Mouse (Mus musculus) c-Kit-negative CD71-positive TER-119-positive erythroid progenitor cells, embryonic 14.5 days (primary cell): ENCODE data around the gene Smc1a.
"Not testable (repeated sequence)": the region's sequence is repeated elsewhere in the genome, so short reads cannot be mapped to it uniquely, and the experiment has no call there.

ENCODE experiments used
- DNase-seq: peaks from one replicate; pipeline ENCODE4 v3.0.0-alpha.2; 2013; ENCODE audit warnings: low read depth, low spot score

Gene Smc1a

DNA sequence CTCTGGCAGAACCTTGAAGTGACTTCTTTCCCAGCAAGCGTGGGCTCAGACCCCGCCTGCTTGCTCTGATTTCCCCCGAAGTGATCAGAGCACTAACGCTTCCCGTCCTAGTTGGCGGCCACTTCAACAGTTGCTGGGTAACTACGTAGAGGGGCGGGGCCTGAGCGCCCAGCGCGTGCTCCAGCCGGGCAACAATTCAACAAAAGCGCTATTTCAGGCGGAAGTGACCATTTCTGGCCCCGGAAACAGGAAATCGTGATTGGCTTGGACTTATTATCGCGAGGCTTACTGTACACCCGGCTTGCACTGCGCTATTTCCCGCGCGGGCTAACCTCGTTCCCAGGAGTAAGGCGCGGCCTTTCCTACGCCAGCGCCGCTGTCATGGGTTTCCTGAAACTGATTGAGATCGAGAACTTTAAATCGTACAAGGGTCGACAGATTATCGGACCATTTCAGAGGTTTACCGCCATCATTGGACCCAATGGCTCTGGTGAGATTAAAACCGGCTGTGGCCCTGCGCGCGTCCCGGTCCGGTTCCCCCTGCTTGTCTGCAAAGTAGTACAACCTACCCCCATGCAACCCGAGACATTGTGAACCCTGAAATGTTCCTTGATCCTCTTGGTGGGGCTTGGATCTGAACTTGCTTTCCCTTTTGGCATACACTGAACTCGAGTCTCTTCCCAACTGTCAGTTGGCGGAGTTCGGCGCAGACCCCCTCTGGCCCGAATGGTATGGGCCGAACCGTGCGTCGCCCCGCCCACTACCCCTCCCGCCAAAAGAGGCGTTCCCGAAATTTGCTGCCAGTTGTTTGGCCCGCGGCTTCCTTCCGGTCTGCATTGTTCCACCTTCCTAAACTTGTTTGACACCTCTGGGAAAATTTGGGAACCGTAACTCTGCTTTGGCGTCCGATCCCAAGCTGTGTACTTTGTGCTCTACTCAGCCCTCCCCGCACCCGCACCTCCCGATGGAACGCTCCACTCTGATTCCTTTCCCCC is at the start of gene Smc1a, which contains the start of gene Ribc1:
Gene Smc1a, plus strand, starts transcription at position 278 of the 995 bp plus-strand sequence.
Gene Ribc1, minus strand, starts transcription at position 145 of the 995 bp plus-strand sequence.
- DNase-seq, result peak; percentile 79

DNA sequence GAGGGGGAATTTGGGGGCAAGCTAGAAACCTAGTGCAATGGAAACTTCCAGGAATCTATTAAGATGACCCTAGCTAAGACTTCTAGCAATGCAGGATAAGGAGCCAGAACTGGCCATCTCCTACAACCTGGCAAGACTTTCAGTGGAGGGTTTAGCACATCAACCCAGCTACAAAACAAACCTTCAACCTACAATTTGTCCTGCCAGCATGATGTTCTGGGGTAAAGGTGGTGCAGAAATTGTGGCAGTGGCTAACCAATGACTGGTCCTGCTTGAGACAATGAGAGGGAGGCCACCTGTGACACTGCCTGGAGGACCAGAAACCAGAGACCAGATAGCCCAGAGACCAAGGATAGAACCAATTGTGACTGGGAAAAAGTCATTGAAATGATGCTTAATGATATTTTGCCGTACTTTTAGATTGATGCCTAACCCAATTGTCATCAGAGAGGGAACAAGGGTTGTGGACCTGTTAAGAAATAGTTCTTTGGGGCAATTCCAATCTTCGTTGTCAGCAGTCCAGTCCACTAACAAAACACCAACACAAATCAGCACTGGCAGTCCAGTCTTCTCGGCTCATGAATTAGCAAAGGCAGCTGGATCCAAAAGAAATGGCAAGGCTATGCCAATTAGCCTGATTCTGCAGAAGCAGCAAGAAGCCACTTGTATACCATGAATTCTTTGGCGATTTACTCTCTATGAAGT is 17.1 kb upstream of the Smc1a start:
- no peak for DNase-seq

DNA sequence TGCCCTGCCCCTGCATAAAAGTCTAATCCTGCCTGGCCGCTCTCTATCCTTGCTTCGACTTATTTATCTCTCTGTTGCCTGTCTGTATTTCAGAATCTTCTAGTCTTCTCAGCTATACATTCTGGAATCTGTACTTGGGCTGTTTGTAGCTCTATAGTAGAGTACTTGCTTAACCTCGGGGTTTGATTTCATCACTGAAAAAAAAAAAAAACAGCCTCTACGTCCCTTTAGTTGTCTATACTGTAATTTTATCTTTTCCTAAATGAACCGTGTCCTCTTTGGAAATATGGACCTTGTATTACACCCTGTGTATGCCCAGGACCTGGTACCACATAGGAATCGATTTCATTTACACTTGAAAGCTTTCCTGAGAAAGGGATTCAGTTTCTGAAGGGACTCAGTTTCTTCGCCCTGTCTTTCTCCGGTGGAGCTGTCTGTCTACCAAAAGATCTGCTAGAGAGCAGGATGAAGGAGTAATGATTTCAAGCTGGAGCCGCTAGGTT is 15.0 kb upstream of the Smc1a start:
- no peak for DNase-seq

DNA sequence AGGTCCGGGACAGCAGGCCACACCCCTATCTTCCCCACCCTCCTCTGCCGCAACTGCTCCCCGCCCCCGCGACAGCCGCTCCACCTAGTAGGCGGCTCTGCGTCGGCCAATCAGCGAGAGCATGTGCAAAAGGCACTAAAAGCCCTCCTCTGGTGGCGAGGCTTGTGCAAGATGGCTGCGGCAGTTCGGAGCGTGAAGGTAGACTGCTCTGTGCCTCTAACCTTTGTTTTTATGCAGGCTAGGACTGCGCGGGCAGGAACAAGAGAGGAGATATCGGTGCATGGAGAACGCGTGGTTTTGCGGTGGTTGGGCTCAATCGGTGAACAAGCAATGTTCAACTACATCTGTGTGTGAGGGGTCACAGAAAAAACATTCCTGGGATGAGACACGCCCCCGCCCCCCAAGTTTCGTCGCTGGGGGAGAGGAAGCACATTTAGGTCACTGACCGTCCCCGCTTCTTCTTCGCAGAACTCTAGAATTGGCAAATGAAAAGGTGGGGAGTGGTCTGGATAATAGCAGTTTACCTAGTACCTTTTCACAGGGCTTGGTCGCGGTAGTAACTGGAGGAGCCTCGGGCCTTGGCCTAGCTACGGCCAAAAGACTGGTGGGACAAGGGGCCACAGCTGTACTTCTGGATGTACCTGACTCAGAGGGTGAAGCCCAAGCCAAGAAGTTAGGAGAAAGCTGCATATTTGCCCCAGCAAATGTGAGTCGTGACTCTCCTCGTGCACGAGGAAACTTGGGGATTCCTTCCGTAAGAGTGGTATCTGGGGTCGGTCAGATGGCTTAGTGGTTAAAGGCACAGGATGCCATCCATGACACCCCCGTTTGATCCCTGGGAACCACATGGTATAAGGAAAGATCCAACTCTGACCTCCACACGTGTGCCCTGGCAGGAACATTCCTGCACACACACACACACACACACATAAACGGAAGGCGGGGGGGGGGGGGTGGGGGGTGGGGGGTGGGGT is 14.2 kb upstream of the Smc1a start, which contains the start of gene Hsd17b10:
Gene Hsd17b10, plus strand, starts transcription at position 109 of the 974 bp plus-strand sequence.
- DNase-seq, result peak; percentile 64

DNA sequence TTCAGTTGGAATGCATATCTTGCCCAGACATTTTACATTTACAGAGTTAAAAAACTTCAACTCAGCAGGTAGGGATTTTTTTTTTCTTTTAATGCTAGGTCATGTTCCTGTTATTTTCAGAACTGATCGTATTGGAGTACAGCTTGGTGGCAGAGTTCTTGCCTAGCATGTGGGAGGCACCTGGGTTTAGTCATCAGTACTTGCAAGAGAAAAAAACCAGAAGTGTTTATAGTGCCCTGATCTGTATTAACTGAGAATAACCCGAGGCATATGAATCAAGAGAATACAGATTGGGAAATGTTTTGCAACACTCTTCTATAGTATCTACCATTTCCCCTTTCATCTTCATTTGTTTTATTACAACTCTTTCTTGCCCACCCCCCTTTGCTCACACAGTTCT is 13.4 kb upstream of the Smc1a start:
- DNase-seq, result no peak

DNA sequence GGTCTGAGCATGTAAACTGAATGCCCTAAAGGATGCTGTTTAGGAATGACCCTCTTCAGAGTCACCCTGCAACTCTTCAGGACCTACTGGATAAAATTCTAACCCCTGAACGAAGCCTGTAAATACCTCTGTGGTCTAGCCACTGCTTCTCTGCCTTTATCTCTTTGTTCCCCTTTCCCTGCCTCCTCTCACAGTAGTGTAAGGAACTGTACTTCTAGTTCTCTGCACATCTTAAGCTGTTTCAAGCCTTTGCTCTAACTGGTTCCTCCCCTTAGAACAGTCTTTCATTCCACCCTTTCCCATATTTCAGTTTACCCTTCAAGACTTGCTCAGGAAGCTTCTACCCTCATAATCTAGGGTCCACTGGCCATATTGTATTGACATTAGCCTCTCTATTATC is 8.4 kb upstream of the Smc1a start:
- DNase-seq, result no peak

DNA sequence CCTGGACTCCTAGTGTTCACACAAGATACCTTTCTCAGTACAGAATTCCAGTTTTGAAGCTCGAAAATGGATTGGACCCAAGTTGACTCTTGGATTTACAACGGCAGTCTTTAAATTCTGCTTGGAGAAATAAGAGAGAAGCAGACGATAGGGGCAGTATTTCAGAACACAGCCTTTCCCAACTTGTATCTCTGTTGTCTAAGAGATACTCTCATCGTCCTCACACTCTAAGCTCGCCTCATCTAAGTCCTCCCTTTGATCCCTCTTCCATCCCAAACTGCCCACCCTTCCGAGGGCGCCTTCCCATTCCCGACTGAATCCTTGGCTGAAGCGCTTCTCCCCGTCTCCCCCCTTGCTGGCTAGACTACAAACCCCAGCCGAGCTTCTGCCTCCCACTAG is 477 bp upstream of the Smc1a start:
- no peak for DNase-seq

DNA sequence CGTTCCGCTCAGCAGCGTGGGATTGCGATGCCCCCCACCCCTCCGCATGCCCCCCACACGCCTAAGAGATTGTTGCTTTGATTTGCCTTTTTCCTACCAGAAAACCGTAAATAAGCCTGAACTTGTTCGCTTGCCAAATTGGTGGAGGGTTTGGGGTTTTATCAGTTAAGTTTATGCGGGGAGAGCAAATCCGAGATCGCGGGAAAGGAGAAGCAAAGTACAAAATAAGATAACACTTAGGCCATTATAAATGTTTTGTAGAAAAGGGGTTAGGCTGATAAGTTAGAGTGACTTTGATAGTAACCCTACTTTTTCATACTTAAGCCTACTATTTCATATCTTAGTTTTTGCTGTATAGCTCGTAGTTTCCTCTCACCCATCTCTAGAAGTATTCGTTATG is 958 bp downstream of the Smc1a start:
- no peak for DNase-seq

DNA sequence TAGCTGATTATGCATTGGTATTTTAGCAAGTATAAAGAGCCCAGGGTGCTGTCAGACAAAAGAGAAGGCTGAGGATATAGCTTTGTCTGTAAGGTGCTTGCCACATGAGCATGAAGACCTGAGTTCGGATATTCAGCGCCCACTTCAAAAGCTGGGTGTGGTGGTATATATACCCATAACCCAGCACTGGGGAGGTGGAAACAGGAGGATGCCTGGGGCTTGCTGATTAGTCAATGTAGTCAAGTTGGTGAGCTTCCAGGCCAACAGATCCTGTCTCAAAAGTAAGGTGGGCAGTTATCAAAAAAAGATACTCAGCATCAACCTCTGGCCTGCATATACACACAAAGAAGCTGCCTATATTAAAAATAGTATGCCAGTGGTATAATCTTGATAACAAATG is 3.1 kb downstream of the Smc1a start:
- no peak for DNase-seq

DNA sequence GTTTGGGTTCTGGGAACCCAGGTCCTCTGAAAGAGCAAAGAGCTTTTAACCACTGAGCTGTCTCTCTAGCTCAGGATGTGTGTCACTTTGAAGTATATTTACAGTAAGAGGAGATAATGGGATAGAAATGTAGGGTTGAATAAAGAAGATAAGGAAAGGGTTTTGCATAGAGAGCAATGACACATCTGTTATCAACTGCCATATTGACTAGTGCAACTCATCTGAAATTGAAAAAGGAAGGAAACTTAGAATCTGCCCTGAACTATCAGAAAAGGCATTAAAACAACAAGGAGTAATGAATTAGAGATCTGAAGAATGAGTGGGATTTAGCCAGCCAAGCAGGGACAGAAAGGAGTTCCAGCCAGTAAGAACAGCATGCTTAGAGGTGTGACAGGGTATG is 23.6 kb downstream of the Smc1a start:
- no peak for DNase-seq

DNA sequence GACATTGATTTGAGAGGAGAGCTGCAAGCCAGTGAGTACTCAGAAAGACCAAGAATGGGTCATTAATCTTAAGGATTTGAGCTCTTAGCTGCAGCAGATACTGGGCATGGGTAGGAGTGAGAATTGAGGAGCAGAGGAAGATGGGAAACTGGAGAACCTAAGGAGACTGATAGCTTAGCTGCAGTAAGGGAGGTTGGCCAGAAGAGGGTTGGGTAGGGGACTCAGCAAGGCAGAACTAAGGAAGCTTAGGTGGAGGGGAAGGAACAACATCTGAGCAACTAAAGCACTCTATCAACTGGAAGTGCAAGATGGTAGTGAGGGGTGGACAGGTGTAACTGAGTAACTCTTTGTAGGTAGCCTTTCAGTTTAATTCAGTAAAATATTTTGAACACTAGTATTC is 31.0 kb downstream of the Smc1a start:
- DNase-seq, result no peak

DNA sequence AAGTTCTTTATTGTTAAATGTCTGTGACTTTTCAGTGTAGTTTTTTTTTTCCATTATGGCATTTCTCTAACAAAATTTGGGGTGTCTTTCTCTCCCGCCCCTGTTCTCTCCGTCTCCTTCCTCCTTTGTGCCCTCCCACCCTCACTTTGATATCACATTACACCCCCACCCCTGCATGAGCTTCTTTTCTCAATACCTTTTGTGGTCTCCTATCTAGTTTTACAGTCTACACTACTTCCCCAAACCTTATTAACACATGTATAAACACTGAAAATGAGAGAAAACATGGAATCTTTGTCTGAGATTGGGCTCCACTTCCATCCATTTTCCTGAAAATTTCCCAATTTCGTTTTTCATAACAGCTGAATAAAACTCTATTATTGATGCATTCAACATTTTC is 36.3 kb downstream of the Smc1a start:
- no peak for DNase-seq

DNA sequence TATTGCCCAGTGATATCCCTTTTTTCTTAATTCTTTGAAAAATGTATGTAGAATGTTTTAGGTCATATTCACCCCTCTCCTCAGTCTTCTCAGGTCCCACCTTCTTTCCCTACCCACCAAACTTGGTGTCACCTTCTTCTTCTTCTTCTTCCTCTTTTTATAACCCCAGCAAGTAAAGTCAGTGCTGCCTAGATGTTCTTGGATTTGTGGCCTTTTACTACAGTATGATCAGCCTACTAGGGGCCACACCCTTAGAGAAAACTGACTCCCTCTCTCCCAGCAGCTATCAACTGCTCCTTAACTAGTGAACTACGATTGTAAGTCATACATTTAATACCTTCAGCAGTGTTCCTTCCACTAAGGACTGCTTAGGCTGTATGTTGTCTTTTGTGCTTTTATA is 37.9 kb downstream of the Smc1a start:
- DNase-seq, result no peak

DNA sequence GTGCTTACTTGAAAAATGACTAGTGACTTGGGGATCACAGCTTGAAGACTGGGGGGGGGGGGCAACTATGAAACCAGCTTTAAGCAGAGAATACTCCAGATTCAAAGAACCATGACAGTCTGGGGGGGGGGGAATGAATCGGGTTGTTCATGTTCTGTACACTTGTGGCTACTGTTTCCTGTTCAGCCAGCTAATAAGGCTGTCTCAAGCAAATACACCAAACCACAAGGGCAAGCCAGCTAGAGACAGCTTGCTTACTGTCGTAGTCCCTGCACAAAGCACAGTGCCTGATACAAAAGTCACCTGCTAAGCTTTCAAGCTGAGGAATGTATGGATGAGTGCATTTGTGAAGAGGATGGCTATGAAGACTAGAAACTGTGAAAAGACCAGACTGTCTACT is 49.4 kb downstream of the Smc1a start:
- no peak for DNase-seq

DNA sequence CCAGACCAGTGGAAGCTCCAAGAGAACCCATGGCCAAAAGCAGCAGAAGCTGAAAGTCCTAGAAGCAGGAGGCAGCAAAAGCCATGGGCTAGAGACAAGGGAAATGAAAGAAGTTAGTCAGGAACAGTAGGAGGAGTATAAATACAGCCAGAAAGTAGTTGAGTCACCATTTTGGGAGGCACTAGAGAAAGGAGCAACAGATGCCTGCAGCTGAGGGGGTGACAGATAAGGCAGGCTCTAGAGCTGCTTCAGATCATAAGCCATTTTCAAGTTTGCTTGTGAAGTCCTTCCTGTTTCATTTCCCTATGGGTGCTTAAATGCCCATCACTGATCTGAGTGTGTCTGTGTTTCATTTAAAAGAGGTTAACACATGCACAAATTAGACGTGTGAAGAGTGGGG is 51.6 kb downstream of the Smc1a start:
- DNase-seq, result no peak

DNA sequence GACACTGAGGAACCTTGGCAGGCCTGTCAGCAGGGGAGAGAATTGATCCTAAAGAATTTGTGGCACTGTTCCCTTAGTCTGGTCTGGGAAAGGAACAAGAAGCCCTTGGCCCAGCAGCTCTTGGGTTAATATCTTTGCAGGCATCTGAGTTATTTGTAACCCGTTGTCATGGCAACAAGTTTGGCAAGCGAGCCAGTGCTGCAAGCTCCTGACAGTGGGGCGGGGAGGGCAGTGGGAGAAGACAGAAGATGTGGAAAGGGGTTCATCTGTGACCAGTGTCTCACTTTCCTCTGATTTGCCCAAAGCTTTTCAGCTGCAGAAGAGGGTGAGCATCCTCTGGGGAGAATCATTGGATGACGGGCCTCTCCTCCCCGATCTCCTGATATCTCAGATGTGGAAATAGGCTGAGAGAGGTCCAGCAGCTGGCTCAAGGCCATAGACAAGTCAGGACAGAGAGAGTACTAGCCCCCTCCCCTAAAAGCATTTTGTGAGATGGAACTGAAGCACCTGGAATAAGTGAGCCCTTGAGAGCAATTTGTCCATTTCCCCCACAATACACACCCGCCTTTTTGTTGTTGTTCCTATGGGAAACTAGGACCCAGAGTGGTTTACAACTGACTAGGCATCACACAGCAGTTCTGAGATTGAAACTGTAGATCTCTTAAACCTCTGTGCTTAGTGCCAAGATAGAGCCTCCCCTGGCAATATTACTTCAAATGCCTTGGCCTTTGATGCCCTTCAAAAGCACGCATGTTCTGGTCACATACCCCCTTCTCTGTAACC is 73.8 kb downstream of the Smc1a start:
- not testable (repeated sequence) for DNase-seq

DNA sequence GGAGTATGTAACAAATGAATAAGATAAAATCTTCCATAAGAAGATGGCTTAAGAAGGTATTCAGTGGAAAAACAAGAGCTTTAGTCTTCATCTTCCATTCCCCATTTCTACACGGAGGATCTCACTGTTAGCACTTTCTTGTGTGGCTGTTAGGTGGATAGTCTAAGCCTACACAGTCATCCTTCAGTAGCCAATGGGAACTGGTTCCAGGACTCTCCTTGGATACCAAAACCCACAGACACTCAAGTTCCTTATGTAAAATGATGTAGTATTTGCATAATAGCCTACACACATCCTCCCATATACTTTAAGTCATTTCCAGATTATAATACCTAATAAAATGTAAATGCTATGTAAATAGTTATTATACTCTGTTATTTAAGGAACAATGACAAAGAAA is 81.3 kb downstream of the Smc1a start:
- DNase-seq, result no peak
